Mouse (Mus musculus): ENCODE results near the gene Rgmb. TPM values are rescaled to one million over a fixed set of nuclear protein-coding genes. Genes with fewer than 3 reads are reported as not detected.
A peak's percentile ranks its signal among the peaks of the same experiment; 100 is the strongest.

Gene Rgmb
- polyA plus RNA-seq, 1 experiment from 2014 or later: 19.0 TPM

DNA sequence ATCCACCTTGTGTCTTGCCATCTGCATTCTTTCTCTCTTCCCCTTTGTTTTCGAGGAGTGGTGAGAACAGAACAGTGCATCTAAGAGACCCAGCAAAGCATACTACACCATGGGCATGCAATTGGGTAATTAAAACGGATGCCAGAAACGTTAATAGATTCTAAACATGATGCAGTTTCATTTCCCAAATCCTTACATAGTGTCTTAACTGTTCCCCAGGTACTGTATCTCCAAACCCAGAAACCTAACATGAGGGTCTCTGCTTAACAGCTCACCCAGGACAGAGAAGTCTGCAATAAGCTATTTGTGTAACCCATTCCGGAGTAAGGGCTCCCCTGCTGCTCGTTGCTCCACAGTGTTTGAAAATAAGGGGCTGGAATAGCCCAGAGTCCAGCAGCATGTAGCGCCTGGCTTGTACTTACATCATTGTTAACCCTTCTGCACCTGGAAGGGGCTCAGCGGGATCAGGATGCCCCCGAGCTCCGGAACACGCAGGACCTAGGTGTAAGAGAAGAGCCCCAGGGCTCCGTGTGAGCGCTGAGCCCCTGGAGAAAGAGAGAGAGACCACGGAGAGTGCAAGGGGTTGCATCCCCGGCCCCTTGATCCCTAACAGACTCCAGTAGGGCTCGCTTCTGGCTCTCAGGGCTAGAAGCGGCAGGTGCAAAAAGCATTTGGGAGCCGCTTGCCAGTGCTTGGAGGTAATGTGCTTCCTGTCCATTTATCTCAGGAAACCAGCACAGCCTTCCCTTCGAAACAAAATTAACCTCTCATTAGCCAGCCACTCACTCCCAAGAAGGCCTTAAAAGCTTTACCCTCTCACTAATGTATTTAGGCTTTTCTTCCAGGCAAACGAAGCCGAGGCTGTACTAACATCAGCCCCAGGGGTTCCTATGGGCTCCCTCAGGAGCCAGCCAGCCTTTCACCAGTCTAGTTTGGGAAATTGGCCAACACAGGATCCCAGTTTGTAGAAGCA lies 1.4 kb downstream of the Rgmb start:
- Histone ChIP-seq H3K4me3 (replicated peaks) (peak overlapping the region; percentile 57), H3K9me3 (no peaks in the 10 kb centered on the region), H3K9ac (replicated peaks) (peak overlapping the region; percentile 66), H3K4me1 (replicated peaks) (peaks cover 31% of the 10 kb centered on the region), H3K4me2 (peak overlapping the region; percentile 78), H3K36me3 (no peaks in the 10 kb centered on the region), H3K27ac (peak overlapping the region; percentile 88), H3K27me3 (peaks cover 23% of the 10 kb centered on the region)
- peak; percentile 13; the same call in 1 of the 2 replicates for ATAC-seq (ENCODE audit: insufficient number of reproducible peaks, insufficient read depth, low FRiP score, low TSS enrichment, low read depth)
- WGBS: under 1% methylated on average over 20 of the region's 20 CpGs

DNA sequence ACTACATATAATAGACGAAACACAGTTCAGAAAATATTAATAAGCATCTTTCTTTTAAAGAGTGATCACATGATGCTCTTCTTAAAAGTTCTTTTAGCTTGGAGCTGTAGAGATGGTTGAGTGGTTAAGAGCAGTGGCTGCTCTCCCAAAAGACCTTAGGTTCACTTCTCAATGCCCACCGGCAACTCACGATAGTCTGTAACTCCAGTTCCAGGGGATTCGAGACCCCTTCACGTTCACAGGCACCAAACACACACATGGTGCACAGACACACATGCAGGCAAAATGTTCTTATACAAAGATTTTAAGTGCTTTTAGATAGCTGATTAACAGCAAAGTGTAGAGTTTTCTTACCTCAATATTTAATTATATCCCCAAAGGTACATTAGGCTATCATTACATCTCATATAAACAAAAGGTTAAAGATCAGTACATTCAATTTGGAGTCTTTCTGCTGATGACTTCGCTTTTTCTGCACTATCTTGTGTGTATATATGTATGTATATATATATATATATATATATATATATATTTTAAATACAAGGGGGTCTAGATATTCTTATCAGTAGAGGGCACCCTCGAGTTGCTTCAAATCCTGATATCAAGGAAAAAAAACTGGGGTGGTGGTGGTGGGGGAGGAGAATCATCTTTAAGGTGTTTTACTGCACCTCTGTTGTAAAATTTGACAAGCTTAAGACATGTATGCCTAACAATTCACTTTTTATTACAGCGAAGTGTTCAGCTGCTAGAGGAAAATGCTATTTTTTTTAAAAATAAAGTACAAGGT lies 2.5 kb downstream of the Rgmb start:
- peak overlapping the region; percentile 81 for H3K4me2 ChIP-seq
- WGBS: 44% methylated on average over 8 of the region's 8 CpGs
- peaks cover 23% of the 10 kb centered on the region for H3K27me3 ChIP-seq
- H3K27ac ChIP-seq: no peak overlapping the region
- no peaks in the 10 kb centered on the region for H3K36me3 ChIP-seq
- H3K4me3 ChIP-seq (replicated peaks): peak overlapping the region; percentile 93
- H3K9ac ChIP-seq (replicated peaks): no peak overlapping the region
- H3K4me1 ChIP-seq (replicated peaks): peaks cover 42% of the 10 kb centered on the region
- ATAC-seq (ENCODE audit: insufficient number of reproducible peaks, insufficient read depth, low FRiP score, low TSS enrichment, low read depth): no peak
- no peaks in the 10 kb centered on the region for H3K9me3 ChIP-seq

DNA sequence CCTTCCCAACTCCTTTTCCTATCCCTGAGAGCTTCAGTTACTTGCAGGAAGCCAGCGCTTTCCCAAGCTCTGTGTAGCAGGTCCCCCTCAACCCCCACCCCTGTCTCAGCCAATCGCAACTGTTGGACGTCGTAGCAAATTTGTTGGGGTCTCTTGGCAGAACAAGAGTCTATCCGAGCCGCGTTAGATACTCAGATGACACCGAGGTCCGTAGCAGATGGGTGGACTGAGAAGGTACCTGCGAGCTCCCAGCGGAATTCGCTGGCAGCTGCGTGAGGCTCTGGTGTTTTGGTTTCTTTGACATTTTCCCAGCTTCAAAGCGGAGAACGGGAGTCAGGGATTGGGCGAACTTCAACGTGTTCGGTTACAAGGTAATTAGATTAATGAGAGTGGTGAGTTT lies 3.9 kb downstream of the Rgmb start:
- peak overlapping the region; percentile 93 for H3K4me3 ChIP-seq (replicated peaks)
- no peaks in the 10 kb centered on the region for H3K36me3 ChIP-seq
- 0 out of 2 replicates have a peak overlapping the region, but pooled peaks have one; percentile 44 for H3K9ac ChIP-seq (replicated peaks)
- no peaks in the 10 kb centered on the region for H3K9me3 ChIP-seq
- ATAC-seq (ENCODE audit: insufficient number of reproducible peaks, insufficient read depth, low FRiP score, low TSS enrichment, low read depth): peak; percentile 31; the same call in 1 of the 2 replicates
- peak overlapping the region; percentile 97 for H3K27ac ChIP-seq
- peak overlapping the region; percentile 81 for H3K4me2 ChIP-seq
- WGBS: under 1% methylated on average over 18 of the region's 18 CpGs
- peaks cover 47% of the 10 kb centered on the region for H3K4me1 ChIP-seq (replicated peaks)
- H3K27me3 ChIP-seq: peaks cover 23% of the 10 kb centered on the region

DNA sequence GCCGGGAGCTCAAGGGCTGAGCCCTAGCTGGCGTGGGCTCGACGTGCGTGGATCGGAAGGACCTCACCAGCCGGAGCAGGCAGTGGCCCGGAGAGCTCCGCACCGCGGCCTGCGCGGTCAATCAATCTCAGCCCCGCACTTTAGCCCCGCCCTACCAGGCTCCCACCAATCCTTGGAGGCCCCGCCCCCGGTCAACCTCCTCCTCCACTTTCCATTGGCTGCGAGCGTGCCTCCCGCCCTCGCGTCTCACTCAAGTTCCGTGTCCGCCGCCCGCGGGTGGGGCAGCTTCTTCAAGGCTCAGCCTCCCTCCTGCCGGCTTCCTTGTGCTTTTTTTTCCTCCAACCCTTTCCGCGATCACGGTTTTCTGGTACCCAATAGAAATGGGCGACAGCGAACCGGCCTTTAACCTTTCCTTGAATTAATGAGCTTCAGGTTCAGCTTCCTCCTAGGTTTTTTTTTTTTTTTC lies 4.4 kb downstream of the Rgmb start:
- H3K9ac ChIP-seq (replicated peaks): peak overlapping the region; percentile 97
- peak overlapping the region; percentile 93 for H3K4me3 ChIP-seq (replicated peaks)
- H3K36me3 ChIP-seq: no peaks in the 10 kb centered on the region
- H3K27ac ChIP-seq: peak overlapping the region; percentile 97
- peak overlapping the region; percentile 81 for H3K4me2 ChIP-seq
- H3K27me3 ChIP-seq: peaks cover 23% of the 10 kb centered on the region
- no peaks in the 10 kb centered on the region for H3K9me3 ChIP-seq
- ATAC-seq (ENCODE audit: insufficient number of reproducible peaks, insufficient read depth, low FRiP score, low TSS enrichment, low read depth): peak; percentile 88
- H3K4me1 ChIP-seq (replicated peaks): peaks cover 47% of the 10 kb centered on the region
- under 1% methylated on average over 34 of the region's 34 CpGs for WGBS

DNA sequence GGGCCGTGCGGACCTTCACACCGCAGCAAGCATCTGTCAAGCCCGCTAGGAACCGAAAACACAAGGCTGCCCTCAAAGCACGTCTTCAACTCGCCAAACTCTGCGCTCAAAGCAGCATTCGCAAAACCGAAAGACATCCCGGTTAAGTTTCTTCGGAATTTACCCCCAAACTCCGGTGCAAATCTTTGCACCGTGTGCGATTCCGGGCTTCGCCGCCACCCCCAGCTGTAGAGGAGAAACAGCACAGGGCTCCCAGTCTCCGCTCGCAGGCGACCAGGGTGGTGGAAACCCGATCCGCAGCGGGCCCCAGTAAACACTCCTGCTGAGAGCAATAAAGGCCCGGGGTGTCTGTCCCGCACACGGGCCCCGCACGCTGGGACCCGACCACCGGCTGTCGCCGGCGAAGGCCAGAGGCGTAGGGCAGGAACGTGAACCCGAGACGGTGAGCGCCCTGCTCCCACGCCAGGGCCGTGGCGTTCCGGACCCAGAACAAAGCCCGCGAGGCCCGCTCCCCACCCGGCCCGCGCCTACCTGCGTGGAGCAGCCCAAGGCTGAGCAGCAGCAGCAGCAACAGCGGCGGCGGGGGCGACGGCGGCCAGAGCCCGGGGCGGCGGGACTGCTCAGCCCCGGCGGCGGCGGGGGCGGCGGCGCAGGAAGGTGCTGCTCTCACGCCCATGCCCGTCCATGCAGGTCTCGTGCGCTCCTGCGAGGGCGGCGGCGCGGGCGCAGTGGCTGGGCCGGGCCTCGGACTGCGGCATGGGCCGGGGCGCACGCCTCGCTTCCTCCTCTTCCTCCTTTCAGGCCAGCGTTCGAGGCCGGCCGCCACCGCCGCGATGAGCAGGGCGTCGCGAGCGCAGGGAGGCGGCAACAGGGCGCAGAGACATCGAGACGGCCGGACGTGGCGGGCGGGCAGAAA lies 5.1 kb downstream of the Rgmb start:
- WGBS: under 1% methylated on average over 94 of the region's 102 CpGs
- peak overlapping the region; percentile 97 for H3K27ac ChIP-seq
- H3K4me1 ChIP-seq (replicated peaks): peaks cover 52% of the 10 kb centered on the region

DNA sequence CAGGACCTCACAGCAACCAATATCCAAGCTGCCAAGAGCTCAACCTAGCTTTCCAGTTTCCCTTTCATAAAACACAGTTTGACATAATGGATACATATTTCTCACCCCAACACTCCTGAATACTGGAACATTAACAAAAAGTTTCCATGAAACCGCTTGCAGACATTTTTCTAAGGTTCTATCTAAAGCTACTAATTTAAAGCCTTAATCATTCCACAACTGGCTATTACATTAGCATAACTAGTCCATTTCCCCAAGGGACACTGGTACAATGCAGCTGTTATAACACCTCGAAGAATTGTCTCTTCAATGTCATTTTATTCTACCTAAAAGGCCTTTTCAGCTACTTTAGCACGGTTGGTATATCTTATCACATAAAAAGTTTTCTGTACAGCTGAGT lies 6.0 kb downstream of the Rgmb start:
- WGBS: 24% methylated on average over 3 of the region's 3 CpGs
- H3K4me2 ChIP-seq: peak overlapping the region; percentile 81
- H3K4me1 ChIP-seq (replicated peaks): peaks cover 52% of the 10 kb centered on the region
- H3K27me3 ChIP-seq: peaks cover 11% of the 10 kb centered on the region
- H3K36me3 ChIP-seq: peaks cover 5% of the 10 kb centered on the region; the same call in 1 of the 2 replicates
- no peak for ATAC-seq (ENCODE audit: insufficient number of reproducible peaks, insufficient read depth, low FRiP score, low TSS enrichment, low read depth)
- peak overlapping the region; percentile 93 for H3K4me3 ChIP-seq (replicated peaks)
- H3K27ac ChIP-seq: peak overlapping the region; percentile 97; the same call in 1 of the 2 replicates
- no peaks in the 10 kb centered on the region for H3K9me3 ChIP-seq
- peak overlapping the region; percentile 97 for H3K9ac ChIP-seq (replicated peaks)

More for the DNA sequence above, 5.1 kb downstream of the Rgmb start:
- peak; percentile 16 for ATAC-seq (ENCODE audit: insufficient number of reproducible peaks, insufficient read depth, low FRiP score, low TSS enrichment, low read depth)
- peaks cover 3% of the 10 kb centered on the region; the same call in 1 of the 2 replicates for H3K36me3 ChIP-seq
- H3K27me3 ChIP-seq: peaks cover 18% of the 10 kb centered on the region
- H3K4me3 ChIP-seq (replicated peaks): peak overlapping the region; percentile 93
- peak overlapping the region; percentile 97 for H3K9ac ChIP-seq (replicated peaks)
- H3K4me2 ChIP-seq: peak overlapping the region; percentile 81
- H3K9me3 ChIP-seq: no peaks in the 10 kb centered on the region

DNA sequence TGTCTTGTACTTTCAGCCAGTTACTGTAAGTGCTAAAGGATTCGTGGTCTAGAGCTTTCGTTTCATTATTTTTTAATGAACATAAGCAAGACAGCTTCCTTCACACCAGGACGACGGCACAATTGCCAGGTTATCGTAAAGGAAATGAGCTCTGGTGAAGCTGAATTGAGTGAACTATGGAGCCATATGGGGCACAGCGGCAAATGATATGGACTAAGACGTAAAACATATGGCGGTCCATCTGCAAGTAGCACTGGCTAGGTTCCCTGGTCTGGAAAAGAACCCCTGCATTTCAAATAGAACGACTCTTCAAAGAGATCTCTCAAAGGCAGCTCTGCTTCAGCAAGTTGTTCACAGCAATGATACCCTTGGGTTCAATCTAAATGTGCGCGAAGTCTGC lies 6.5 kb downstream of the Rgmb start:
- no peaks in the 10 kb centered on the region for H3K9me3 ChIP-seq
- H3K4me3 ChIP-seq (replicated peaks): peak overlapping the region; percentile 93
- 23% methylated on average over 11 of the region's 11 CpGs for WGBS
- H3K4me2 ChIP-seq: peak overlapping the region; percentile 81
- peaks cover 6% of the 10 kb centered on the region; the same call in 1 of the 2 replicates for H3K36me3 ChIP-seq
- peaks cover 53% of the 10 kb centered on the region for H3K4me1 ChIP-seq (replicated peaks)
- H3K9ac ChIP-seq (replicated peaks): peak overlapping the region; percentile 97
- H3K27ac ChIP-seq: peak overlapping the region; percentile 64; the same call in 1 of the 2 replicates
- ATAC-seq (ENCODE audit: insufficient number of reproducible peaks, insufficient read depth, low FRiP score, low TSS enrichment, low read depth): no peak
- peaks cover 6% of the 10 kb centered on the region for H3K27me3 ChIP-seq

DNA sequence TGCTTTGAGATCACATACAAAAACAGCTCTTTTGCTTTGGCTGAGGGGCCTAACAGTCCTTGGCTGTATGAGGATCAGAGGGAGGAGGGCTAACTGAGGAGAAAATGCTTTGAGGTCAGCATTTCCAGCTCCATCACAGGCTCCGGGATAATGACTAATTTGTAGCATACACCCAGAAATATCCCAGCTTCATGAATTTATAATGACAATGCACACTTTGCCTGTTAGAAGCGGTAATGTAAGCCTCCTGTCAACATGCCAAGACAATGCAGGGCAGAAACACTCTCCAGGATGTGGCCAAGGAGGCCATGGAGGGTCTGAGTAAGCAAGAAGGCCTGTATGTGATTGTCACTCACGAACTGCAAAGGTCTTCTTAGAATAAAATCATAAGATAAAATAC lies 7.0 kb downstream of the Rgmb start:
- Histone ChIP-seq H3K27ac (no peak overlapping the region), H3K4me1 (replicated peaks) (peaks cover 54% of the 10 kb centered on the region), H3K9ac (replicated peaks) (peak overlapping the region; percentile 97), H3K27me3 (0 out of 2 replicates have a peak, but pooled peaks cover under 1% of the 10 kb centered on the region), H3K9me3 (no peaks in the 10 kb centered on the region), H3K4me3 (replicated peaks) (peak overlapping the region; percentile 93), H3K4me2 (peak overlapping the region; percentile 81), H3K36me3 (peaks cover 11% of the 10 kb centered on the region; the same call in 1 of the 2 replicates)
- WGBS: 48% methylated on average over 3 of the region's 3 CpGs
- ATAC-seq (ENCODE audit: insufficient number of reproducible peaks, insufficient read depth, low FRiP score, low TSS enrichment, low read depth): no peak

DNA sequence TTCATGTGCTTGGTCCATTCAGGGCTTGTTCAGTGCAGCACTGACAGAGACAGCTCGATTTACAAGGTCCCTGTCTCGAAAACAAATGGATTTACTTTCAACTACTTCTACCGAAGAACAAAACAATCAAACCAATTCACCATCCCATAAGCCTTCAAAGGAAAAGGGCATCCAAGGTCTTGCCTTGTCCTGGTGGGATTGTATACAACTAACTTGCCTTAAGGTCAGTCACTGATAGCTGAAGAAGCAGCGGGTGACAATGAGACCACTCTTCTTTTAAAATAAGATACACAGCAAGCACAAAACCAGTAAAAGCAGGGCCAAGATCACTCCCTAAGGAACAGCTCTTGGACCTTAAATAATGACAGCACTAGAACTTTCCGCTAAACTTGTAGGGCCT lies 7.6 kb downstream of the Rgmb start:
- H3K27me3 ChIP-seq: no peaks in the 10 kb centered on the region
- 33% methylated on average over 5 of the region's 5 CpGs for WGBS
- H3K9ac ChIP-seq (replicated peaks): no peak overlapping the region; the same call in 1 of the 2 replicates

DNA sequence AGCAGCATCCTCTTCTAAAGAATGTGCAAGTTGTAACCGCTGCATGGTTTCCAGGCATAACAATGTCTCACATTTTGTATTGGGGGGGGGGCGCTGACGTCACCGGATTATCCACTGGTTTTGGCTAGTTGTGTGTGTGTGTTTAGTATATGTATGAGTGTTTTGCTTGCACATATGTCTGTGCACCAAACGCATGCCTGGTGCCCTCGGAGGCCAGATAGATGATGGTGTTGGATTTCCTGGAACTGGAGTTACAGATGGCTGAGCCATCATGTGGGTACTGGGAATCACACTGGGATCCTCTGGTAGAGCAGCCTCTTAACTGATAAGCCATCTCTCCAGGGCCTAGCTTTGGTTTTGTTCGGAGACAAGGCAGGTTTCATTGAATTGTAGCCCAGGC lies 8.5 kb downstream of the Rgmb start:
- peaks cover 57% of the 10 kb centered on the region for H3K4me1 ChIP-seq (replicated peaks)
- H3K9me3 ChIP-seq: no peaks in the 10 kb centered on the region
- H3K9ac ChIP-seq (replicated peaks): no peak overlapping the region
- 85% methylated on average over 7 of the region's 7 CpGs for WGBS
- no peaks in the 10 kb centered on the region for H3K27me3 ChIP-seq
- no peak overlapping the region for H3K27ac ChIP-seq
- peaks cover 22% of the 10 kb centered on the region for H3K36me3 ChIP-seq
- H3K4me3 ChIP-seq (replicated peaks): no peak overlapping the region
- peak overlapping the region; percentile 81; the same call in 1 of the 2 replicates for H3K4me2 ChIP-seq
- ATAC-seq (ENCODE audit: insufficient number of reproducible peaks, insufficient read depth, low FRiP score, low TSS enrichment, low read depth): no peak

More for the DNA sequence above, 7.6 kb downstream of the Rgmb start:
- Histone ChIP-seq H3K27ac (no peak overlapping the region), H3K36me3 (peaks cover 13% of the 10 kb centered on the region; the same call in 1 of the 2 replicates), H3K4me2 (peak overlapping the region; percentile 81), H3K4me3 (replicated peaks) (peak overlapping the region; percentile 93), H3K4me1 (replicated peaks) (peaks cover 54% of the 10 kb centered on the region), H3K9me3 (no peaks in the 10 kb centered on the region)
- ATAC-seq (ENCODE audit: insufficient number of reproducible peaks, insufficient read depth, low FRiP score, low TSS enrichment, low read depth): no peak
